Mouse (Mus musculus) myocyte (in vitro differentiated cells): ENCODE data around the gene Igtp. TPM values are rescaled to one million over a fixed set of nuclear protein-coding genes. Genes with fewer than 3 reads are reported as not detected.
"Not testable (repeated sequence)": the region's sequence is repeated elsewhere in the genome, so short reads cannot be mapped to it uniquely, and the experiment has no call there.

Experiments used
- H3K27me3 ChIP-seq: one replicate; pipeline ENCODE4 v1.6.1; 2011; ENCODE audit not compliant: control insufficient read depth, insufficient read depth, insufficient read length
- H3K36me3 ChIP-seq: one replicate; pipeline ENCODE4 v1.6.1; 2011; ENCODE audit not compliant: control insufficient read depth, insufficient read depth
- H3K4me2 ChIP-seq: one replicate; pipeline ENCODE4 v1.6.1; 2011; ENCODE audit warnings: low read depth, control low read depth
- H3K4me3 ChIP-seq: one replicate; pipeline ENCODE4 v1.5.1; 2011; ENCODE audit warnings: mild to moderate bottlenecking, control low read depth, moderate library complexity
- H3K79me2 ChIP-seq: one replicate; pipeline ENCODE4 v1.6.1; 2011; ENCODE audit not compliant: control insufficient read depth, insufficient read depth
- H3ac ChIP-seq: one replicate; pipeline ENCODE4 v1.6.1; 2011; ENCODE audit not compliant: control insufficient read depth, insufficient read length
- CEBPB ChIP-seq: IDR thresholded peaks from 2 replicates; pipeline ENCODE4 v1.6.1; 2011; ENCODE audit warnings: mild to moderate bottlenecking, moderate library complexity; ENCODE audit not compliant: poor library complexity, insufficient read depth, severe bottlenecking
- E2F4 ChIP-seq: IDR thresholded peaks from one replicate; pipeline ENCODE4 v1.6.1; 2011; ENCODE audit warnings: mild to moderate bottlenecking, control low read depth, moderate library complexity; ENCODE audit not compliant: insufficient read depth
- MAX ChIP-seq: IDR thresholded peaks from one replicate; pipeline ENCODE4 v1.6.1; 2011; ENCODE audit warnings: low read depth, mild to moderate bottlenecking, control low read depth
- MYOD1 ChIP-seq, 3 experiments: IDR thresholded peaks; one replicate each; pipeline ENCODE4 v1.6.1; 2011; ENCODE audit warnings: control low read depth in 2 of 3, low read depth in 2 of 3, mild to moderate bottlenecking in 2 of 3, moderate library complexity in 1 of 3; ENCODE audit not compliant: insufficient read length in 2 of 3, control insufficient read depth in 1 of 3
- MYOG ChIP-seq, 3 experiments: IDR thresholded peaks; one replicate each; pipeline ENCODE4 v1.6.1; 2011; ENCODE audit warnings: control low read depth in 2 of 3, low read depth in 2 of 3, mild to moderate bottlenecking in 2 of 3; ENCODE audit not compliant: insufficient read length in 2 of 3, control insufficient read depth in 1 of 3, insufficient read depth in 1 of 3
- POLR2A ChIP-seq: IDR thresholded peaks from one replicate; pipeline ENCODE4 v1.6.1; 2011; ENCODE audit warnings: low read depth, mild to moderate bottlenecking, control low read depth, moderate library complexity; ENCODE audit not compliant: insufficient read length
- POLR2AphosphoS2 ChIP-seq: IDR thresholded peaks from one replicate; pipeline ENCODE4 v1.6.1; 2011; ENCODE audit warnings: low read depth, control low read depth; ENCODE audit not compliant: insufficient read length
- REST ChIP-seq: IDR thresholded peaks from one replicate; pipeline ENCODE4 v1.6.1; 2011; ENCODE audit warnings: mild to moderate bottlenecking, control low read depth, moderate library complexity; ENCODE audit not compliant: insufficient read depth, insufficient read length
- SRF ChIP-seq: IDR thresholded peaks from one replicate; pipeline ENCODE4 v1.6.1; 2011; ENCODE audit warnings: low read depth; ENCODE audit not compliant: control insufficient read depth, insufficient read length
- TCF12 ChIP-seq: IDR thresholded peaks from one replicate; pipeline ENCODE4 v1.6.1; 2011; ENCODE audit warnings: mild to moderate bottlenecking, control low read depth; ENCODE audit not compliant: poor library complexity, insufficient read depth, severe bottlenecking
- TCF3 ChIP-seq: IDR thresholded peaks from one replicate; pipeline ENCODE4 v1.6.1; 2011; ENCODE audit warnings: low read depth, control low read depth; ENCODE audit not compliant: insufficient read length
- USF1 ChIP-seq: IDR thresholded peaks from one replicate; pipeline ENCODE4 v1.6.1; 2011; ENCODE audit warnings: low read depth, mild to moderate bottlenecking, control low read depth, moderate library complexity
- polyA plus RNA-seq: library from polyadenylated mRNA; unstranded; fragments of >200 nt; fragmentation: generic; extraction: Trizol; gene quantifications from one replicate; pipeline ENCODE4 v1.2.1, GENCODE M21; 2012; ENCODE audit warnings: missing spikeins

Gene Igtp
- polyA plus RNA-seq, 1 experiment = 3.7 TPM

- Histone ChIP-seq H3K36me3 (no peaks in the 10 kb centered on the region), H3K27me3 (no peaks in the 10 kb centered on the region), H3K4me3 (no peak overlapping the region), H3K79me2 (no peaks in the 10 kb centered on the region), H3K4me2 (no peak overlapping the region), H3ac (no peak overlapping the region)
- TF ChIP-seq TCF3 (no peak), CEBPB (peak; percentile 63), USF1 (no peak)
Measured at GRCm38 (mm10) chr11:58216823-58217222, 17.5 kb downstream of the Igtp start.

DNA sequence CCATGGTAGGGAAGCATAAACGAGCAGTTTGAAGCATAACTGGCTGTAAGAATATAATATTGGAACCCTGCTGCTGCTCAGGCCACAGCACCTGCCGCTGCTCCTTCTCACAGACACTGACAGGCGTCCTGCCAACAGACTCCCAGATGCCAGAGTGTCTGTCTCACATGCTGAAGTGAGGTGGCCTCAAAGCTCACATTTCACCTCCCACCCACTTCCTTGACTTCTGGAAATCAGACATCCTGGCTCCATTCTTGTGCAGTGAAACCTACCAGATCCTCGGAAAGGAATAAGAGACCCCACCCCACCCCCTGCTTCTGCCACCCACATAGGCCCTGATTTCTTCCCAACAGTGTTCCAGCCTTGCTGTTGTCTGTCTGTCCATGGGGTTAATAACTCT is 24.4 kb downstream of the Igtp start:
- no peaks in the 10 kb centered on the region for H3K27me3 ChIP-seq
- H3K79me2 ChIP-seq = no peaks in the 10 kb centered on the region
- no peak overlapping the region for H3ac ChIP-seq
- TF ChIP-seq POLR2AphosphoS2 = no peak
- peak; percentile 81 to 93 (median 90) for TF ChIP-seq MYOD1 (IDR thresholded peaks at IDR 0.05; ENCODE audit: control insufficient read depth in 1 of 3, insufficient read length in 2 of 3, low read depth in 2 of 3)
- peak in 1 of 3 experiments; percentile 55 for TF ChIP-seq MYOG (IDR thresholded peaks at IDR 0.05; ENCODE audit: control insufficient read depth in 1 of 3, insufficient read depth in 1 of 3, insufficient read length in 2 of 3, low read depth in 2 of 3)
- H3K4me2 ChIP-seq = no peak overlapping the region
- H3K36me3 ChIP-seq = no peaks in the 10 kb centered on the region
- H3K4me3 ChIP-seq = no peak overlapping the region

- no peaks in the 10 kb centered on the region for H3K27me3 ChIP-seq
- no peaks in the 10 kb centered on the region for H3K79me2 ChIP-seq
- no peak overlapping the region for H3K4me2 ChIP-seq
- H3K4me3 ChIP-seq = no peak overlapping the region
- TF ChIP-seq POLR2A (no peak), USF1 (no peak), POLR2AphosphoS2 (no peak), TCF12 (no peak), REST (no peak), E2F4 (no peak), MYOD1 (IDR thresholded peaks at IDR 0.05; ENCODE audit: control insufficient read depth in 1 of 3, insufficient read length in 2 of 3, low read depth in 2 of 3) (no peak), MYOG (IDR thresholded peaks at IDR 0.05; ENCODE audit: control insufficient read depth in 1 of 3, insufficient read depth in 1 of 3, insufficient read length in 2 of 3, low read depth in 2 of 3) (no peak), MAX (no peak), TCF3 (no peak), CEBPB (no peak), SRF (no peak)
- no peaks in the 10 kb centered on the region for H3K36me3 ChIP-seq
- H3ac ChIP-seq = no peak overlapping the region
Measured at GRCm38 (mm10) chr11:58224313-58224712, 25.0 kb downstream of the Igtp start.

GRCm38 (mm10) chr11:58224872-58225271 is 25.5 kb downstream of the Igtp start:
- not testable (repeated sequence) for H3K4me2 ChIP-seq, H3ac ChIP-seq, H3K36me3 ChIP-seq, H3K4me3 ChIP-seq, H3K79me2 ChIP-seq, H3K27me3 ChIP-seq

GRCm38 (mm10) chr11:58225655-58226054 is 26.3 kb downstream of the Igtp start:
- TF ChIP-seq POLR2A (no peak), CEBPB (no peak), MYOG (IDR thresholded peaks at IDR 0.05; ENCODE audit: control insufficient read depth in 1 of 3, insufficient read depth in 1 of 3, insufficient read length in 2 of 3, low read depth in 2 of 3) (no peak), USF1 (no peak), MAX (no peak), REST (no peak), E2F4 (no peak), SRF (no peak), MYOD1 (IDR thresholded peaks at IDR 0.05; ENCODE audit: control insufficient read depth in 1 of 3, insufficient read length in 2 of 3, low read depth in 2 of 3) (no peak)
- Histone ChIP-seq H3ac (no peak overlapping the region), H3K36me3 (no peaks in the 10 kb centered on the region), H3K27me3 (peaks cover 2% of the 10 kb centered on the region), H3K4me3 (no peak overlapping the region), H3K79me2 (no peaks in the 10 kb centered on the region), H3K4me2 (peak overlapping the region; percentile 8)

DNA sequence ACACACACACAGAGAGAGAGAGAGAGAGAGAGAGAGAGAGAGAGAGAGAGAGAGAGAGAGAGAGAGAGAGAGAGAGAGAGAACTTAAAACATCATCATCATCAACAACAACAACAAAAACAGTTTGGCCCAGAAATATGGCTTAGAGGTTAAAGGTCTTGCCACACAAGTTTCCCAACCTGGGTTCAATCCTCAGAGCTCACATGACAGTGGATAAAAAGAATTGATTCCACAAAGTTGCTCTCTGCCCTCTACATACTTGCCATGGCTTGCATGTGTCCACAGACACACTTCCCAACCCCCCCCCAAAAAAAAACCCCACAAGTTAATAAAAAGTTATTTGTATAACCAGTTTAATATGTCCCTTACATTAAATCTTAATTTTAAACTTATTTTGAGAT is 27.1 kb downstream of the Igtp start:
- no peak for TF ChIP-seq MYOD1 (IDR thresholded peaks at IDR 0.05; ENCODE audit: control insufficient read depth in 1 of 3, insufficient read length in 2 of 3, low read depth in 2 of 3)
- TF ChIP-seq POLR2A = no peak
- TF ChIP-seq TCF12 = no peak
- no peak for TF ChIP-seq TCF3
- TF ChIP-seq CEBPB = no peak
- TF ChIP-seq E2F4 = no peak
- TF ChIP-seq MAX = no peak
- no peak for TF ChIP-seq SRF
- no peak for TF ChIP-seq POLR2AphosphoS2
- TF ChIP-seq USF1 = no peak
- TF ChIP-seq REST = no peak
- no peak for TF ChIP-seq MYOG (IDR thresholded peaks at IDR 0.05; ENCODE audit: control insufficient read depth in 1 of 3, insufficient read depth in 1 of 3, insufficient read length in 2 of 3, low read depth in 2 of 3)
- no peaks in the 10 kb centered on the region for H3K79me2 ChIP-seq
- peaks cover 9% of the 10 kb centered on the region for H3K27me3 ChIP-seq
- no peak overlapping the region for H3ac ChIP-seq
- no peak overlapping the region for H3K4me2 ChIP-seq
- H3K36me3 ChIP-seq = no peaks in the 10 kb centered on the region
- no peak overlapping the region for H3K4me3 ChIP-seq

DNA sequence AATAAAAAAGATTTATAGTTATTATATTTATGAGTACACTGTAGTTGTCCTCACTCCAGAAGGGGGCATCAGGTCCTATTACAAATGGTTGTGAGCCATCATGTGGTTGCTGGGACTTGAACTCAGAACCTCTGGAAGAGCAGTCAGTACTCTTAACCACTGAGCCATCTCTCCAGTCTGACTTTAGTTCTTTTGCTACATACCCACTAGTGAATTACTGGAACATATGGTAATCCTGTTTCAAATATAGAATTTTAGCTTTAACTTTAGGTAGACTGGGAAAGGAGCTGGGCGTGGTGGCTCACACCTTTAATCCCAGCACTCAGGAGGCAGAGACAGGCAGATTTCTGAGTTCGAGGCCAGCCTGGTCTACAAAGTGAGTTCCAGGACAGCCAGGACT is 28.7 kb downstream of the Igtp start:
- H3ac ChIP-seq, H3K4me3 ChIP-seq, H3K36me3 ChIP-seq, H3K4me2 ChIP-seq, H3K79me2 ChIP-seq: not testable (repeated sequence)
- peaks cover 18% of the 10 kb centered on the region for H3K27me3 ChIP-seq
